Mouse (Mus musculus) lung, embryonic 14.5 days (tissue): ENCODE data around the gene Tmem117. TPM values are rescaled to one million over a fixed set of nuclear protein-coding genes. Genes with fewer than 3 reads are reported as not detected.

ENCODE experiments used
- ATAC-seq: fragments of 200-750 bp; cut with Nextera tagmentation; 2 replicates; pipeline ENCODE4 v1.8.0; 2017; ENCODE audit warnings: mild to moderate bottlenecking, moderate TSS enrichment, moderate library complexity; ENCODE audit not compliant: insufficient read depth
- DNase-seq: peaks from one replicate; pipeline ENCODE4 v3.0.0-alpha.2; 2015
- H3K27ac ChIP-seq: fragments of 300-500 bp; sonication (generic); 2 replicates; pipeline ENCODE4 v1.5.1; 2014; ENCODE audit warnings: low read depth, mild to moderate bottlenecking, moderate library complexity
- H3K27me3 ChIP-seq: fragments of 300-500 bp; sonication (generic); 2 replicates; pipeline ENCODE4 v1.6.1; 2014; ENCODE audit warnings: low read length, control low read depth; ENCODE audit not compliant: insufficient read depth
- H3K36me3 ChIP-seq: fragments of 300-500 bp; sonication (generic); 2 replicates; pipeline ENCODE4 v1.6.1; 2014; ENCODE audit warnings: control low read depth; ENCODE audit not compliant: insufficient read depth
- H3K4me1 ChIP-seq: fragments of 300-500 bp; sonication (generic); 2 replicates; pipeline ENCODE4 v1.6.1; 2014; ENCODE audit warnings: antibody characterized with exemption, control low read depth; ENCODE audit not compliant: insufficient read depth
- H3K4me2 ChIP-seq: fragments of 300-500 bp; sonication (generic); 2 replicates; pipeline ENCODE4 v1.6.1; 2014; ENCODE audit warnings: mild to moderate bottlenecking
- H3K4me3 ChIP-seq: fragments of 300-500 bp; sonication (generic); 2 replicates; pipeline ENCODE4 v1.5.1; 2014; ENCODE audit warnings: low read depth, low read length
- H3K9ac ChIP-seq: fragments of 300-500 bp; sonication (generic); 2 replicates; pipeline ENCODE4 v1.6.1; 2014
- H3K9me3 ChIP-seq: fragments of 300-500 bp; sonication (generic); 2 replicates; pipeline ENCODE4 v1.6.1; 2016; ENCODE audit warnings: low read depth, low read length, control low read depth
- CTCF ChIP-seq: IDR thresholded peaks from 2 replicates; pipeline ENCODE4 v1.5.1; 2016; ENCODE audit warnings: antibody characterized with exemption, low read depth
- WGBS: fragments of 180-500 bp; shearing (Covaris S2); extraction: QIAGEN DNeasy Blood & Tissue Kit; methylation state at CpG from one replicate; pipeline ENCODE4 v1.1.7; 2014; 5-methylcytosine and 5-hydroxymethylcytosine counted together
- polyA plus RNA-seq: library from polyadenylated mRNA; unstranded; fragments of >200 nt; fragmentation: Nextera tagmentation; extraction: Ambion mirVana; gene quantifications from 2 replicates; pipeline ENCODE4 v1.2.1, GENCODE M21; 2014

Tmem117 gene
- polyA plus RNA-seq, 1 experiment from 2014 or later = 2.8 TPM

DNA sequence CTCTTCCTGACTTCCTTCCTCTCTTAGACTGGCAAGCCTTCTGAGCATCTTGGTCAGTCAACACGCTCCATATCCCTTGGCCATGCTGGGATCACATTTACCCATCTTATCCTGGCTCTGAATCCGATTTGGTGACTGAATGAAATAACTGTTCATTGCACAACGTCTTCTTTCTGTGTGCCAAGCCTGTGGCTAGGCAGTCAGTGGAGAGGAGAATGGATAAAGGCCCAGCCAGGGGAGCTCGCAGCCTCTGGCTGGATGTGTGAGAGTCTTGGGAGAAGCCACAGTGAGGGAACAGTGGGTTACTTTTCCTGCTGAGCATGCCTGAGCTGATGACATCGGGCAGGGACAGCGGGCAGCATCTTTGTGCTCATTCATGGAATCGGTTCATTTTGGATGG is 55.2 kb downstream of the Tmem117 start:
- 69% methylated on average over 7 of the region's 7 CpGs for WGBS
- no peak overlapping the region for H3K27ac ChIP-seq
- no peaks in the 10 kb centered on the region for H3K4me1 ChIP-seq
- H3K9me3 ChIP-seq = no peaks in the 10 kb centered on the region
- ATAC-seq (no peak), DNase-seq (no peak)
- H3K4me3 ChIP-seq = no peak overlapping the region
- H3K36me3 ChIP-seq = no peaks in the 10 kb centered on the region
- H3K9ac ChIP-seq = no peak overlapping the region
- no peak overlapping the region for H3K4me2 ChIP-seq
- no peak for TF ChIP-seq CTCF
- H3K27me3 ChIP-seq = no peaks in the 10 kb centered on the region

DNA sequence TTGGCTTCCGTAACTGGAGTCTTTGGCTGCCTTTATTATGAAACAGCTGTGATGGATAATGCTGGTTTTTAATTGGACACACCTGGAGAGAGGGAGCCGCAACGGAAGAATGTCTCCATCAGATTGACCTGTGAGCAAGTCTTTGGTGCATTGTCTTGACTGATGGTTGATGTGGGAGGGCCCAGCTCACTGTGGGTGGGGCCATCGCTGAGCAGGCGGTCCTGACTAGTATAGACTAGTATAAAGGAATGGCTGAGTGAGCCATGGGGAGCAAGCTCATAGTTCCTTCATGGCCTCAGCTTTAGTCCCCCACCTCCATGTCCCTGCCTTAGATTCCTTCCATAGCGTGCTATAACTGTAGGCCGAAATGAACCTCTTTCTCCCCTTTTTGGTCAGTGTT is 58.1 kb downstream of the Tmem117 start:
- ATAC-seq (no peak), DNase-seq (no peak)
- Histone ChIP-seq H3K4me3 (no peak overlapping the region), H3K27me3 (no peaks in the 10 kb centered on the region), H3K4me1 (no peaks in the 10 kb centered on the region), H3K9me3 (no peaks in the 10 kb centered on the region), H3K36me3 (no peaks in the 10 kb centered on the region), H3K4me2 (no peak overlapping the region), H3K27ac (no peak overlapping the region), H3K9ac (no peak overlapping the region)
- 84% methylated on average over 7 of the region's 7 CpGs for WGBS
- TF ChIP-seq CTCF = no peak

DNA sequence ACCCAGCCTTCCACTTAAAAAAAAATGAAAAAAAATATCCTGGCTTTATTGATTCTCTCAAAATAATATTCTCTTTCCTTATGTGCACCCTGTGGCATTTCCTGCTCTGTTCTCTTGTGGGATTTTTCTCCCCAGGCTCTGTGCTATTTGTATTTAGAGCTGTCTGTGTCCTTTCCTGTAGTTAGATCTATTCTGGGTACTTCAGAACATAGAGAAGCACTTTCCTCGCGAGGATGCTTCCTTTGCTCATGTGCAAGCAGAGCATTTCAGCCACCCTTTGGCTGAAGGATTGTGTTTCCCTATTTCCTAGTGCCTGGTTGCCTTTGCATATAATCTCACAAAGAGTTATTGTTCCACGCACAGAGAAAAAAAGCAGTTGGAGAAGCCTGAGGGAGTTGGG is 58.6 kb downstream of the Tmem117 start:
- DNase-seq = no peak

DNA sequence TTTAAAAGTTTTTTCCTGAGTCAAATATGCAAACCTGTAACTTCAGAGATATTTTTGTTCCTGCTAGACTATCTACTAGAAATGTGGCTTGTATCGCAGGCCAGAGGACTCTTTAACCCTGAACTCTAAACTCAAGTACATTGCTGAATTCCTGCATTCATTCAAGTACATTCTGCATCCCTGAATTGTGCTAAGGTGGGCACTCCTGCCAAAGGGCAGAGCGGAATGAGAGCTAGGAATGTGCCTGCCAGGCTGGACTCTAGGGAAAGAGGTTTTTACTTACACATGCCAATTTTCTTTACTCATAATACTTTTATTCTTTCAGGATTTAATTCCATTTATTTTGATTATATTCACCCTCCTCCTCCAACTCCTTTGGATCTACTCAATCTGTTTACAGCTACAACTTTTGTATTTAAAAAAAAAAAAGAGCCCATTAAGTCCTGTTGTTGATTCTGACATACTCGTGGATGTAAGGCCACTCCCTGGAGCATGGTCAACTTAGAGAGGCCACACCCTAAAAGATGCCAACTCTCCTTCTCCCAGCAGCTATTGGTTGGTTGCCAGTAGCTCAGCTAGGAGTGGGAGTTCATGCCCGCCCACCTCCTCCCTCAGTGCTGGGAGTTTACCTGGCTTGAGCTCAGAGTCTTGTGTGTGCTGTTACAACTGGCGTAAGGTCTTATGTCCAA is 60.3 kb downstream of the Tmem117 start:
- H3K27ac ChIP-seq = no peak overlapping the region

More for the DNA sequence above, 58.6 kb downstream of the Tmem117 start:
- TF ChIP-seq CTCF = no peak
- Histone ChIP-seq H3K4me1 (no peaks in the 10 kb centered on the region), H3K4me2 (no peak overlapping the region), H3K27me3 (no peaks in the 10 kb centered on the region), H3K9me3 (no peaks in the 10 kb centered on the region), H3K9ac (no peak overlapping the region), H3K27ac (no peak overlapping the region), H3K4me3 (no peak overlapping the region), H3K36me3 (no peaks in the 10 kb centered on the region)
- ATAC-seq = no peak
- 74% methylated on average over 3 of the region's 3 CpGs for WGBS

DNA sequence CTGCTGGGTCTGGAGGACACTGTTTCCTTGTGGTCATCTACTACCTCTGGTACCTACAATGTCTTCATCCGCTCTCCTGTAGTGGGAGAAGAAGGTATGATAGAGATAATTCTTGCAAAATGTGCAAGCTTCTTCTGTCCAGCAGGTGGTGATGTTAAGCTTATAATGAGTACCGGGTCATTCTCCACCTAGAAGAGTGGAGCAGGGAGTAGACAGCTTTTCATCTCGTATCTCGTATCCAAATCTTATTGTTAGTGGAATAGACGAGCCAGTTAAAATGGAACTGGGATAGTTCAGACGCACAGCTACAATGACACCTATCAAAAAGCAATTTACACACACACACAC is 60.8 kb downstream of the Tmem117 start:
- Histone ChIP-seq H3K9me3 (no peaks in the 10 kb centered on the region), H3K36me3 (no peaks in the 10 kb centered on the region), H3K4me1 (no peaks in the 10 kb centered on the region), H3K27ac (no peak overlapping the region), H3K4me2 (no peak overlapping the region), H3K9ac (no peak overlapping the region), H3K27me3 (no peaks in the 10 kb centered on the region), H3K4me3 (no peak overlapping the region)
- DNase-seq = peak; percentile 5
- peak; percentile 41; the same call in 1 of the 2 replicates for TF ChIP-seq CTCF
- 46% methylated on average over 6 of the region's 6 CpGs for WGBS
- no peak for ATAC-seq

More for the DNA sequence above, 60.3 kb downstream of the Tmem117 start:
- 65% methylated on average over 5 of the region's 5 CpGs for WGBS
- no peak for TF ChIP-seq CTCF
- ATAC-seq = no peak
- Histone ChIP-seq H3K36me3 (no peaks in the 10 kb centered on the region), H3K9me3 (no peaks in the 10 kb centered on the region), H3K4me1 (no peaks in the 10 kb centered on the region), H3K9ac (no peak overlapping the region), H3K4me3 (no peak overlapping the region), H3K4me2 (no peak overlapping the region), H3K27me3 (no peaks in the 10 kb centered on the region)
- no peak for DNase-seq

DNA sequence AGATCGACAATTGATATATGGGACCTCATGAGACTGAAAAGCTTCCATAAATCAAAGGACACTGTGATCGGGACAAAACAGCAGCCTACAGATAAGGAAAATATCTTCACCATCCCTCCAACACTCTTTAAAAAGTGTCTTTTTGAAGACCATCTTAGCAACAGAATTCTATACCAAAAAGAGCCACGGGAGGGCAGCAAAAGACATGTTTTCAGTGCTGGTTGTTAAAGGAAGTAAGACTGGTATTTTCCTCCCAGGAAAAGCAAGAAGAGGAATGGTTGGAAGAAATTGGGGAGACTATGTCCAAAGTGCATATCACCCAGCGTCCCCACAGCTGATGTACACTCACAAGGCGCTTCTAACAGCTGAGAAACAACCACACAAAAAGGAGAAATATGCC is 93.7 kb downstream of the Tmem117 start:
- no peaks in the 10 kb centered on the region for H3K9me3 ChIP-seq
- DNase-seq (peak; percentile 91), ATAC-seq (no peak)
- no peaks in the 10 kb centered on the region for H3K4me1 ChIP-seq
- H3K27ac ChIP-seq = no peak overlapping the region
- no peak overlapping the region for H3K4me2 ChIP-seq
- no peaks in the 10 kb centered on the region for H3K36me3 ChIP-seq
- WGBS = 17% methylated on average over 5 of the region's 5 CpGs
- peak; percentile 59 for TF ChIP-seq CTCF
- no peak overlapping the region for H3K4me3 ChIP-seq
- no peaks in the 10 kb centered on the region for H3K27me3 ChIP-seq
- H3K9ac ChIP-seq = no peak overlapping the region

DNA sequence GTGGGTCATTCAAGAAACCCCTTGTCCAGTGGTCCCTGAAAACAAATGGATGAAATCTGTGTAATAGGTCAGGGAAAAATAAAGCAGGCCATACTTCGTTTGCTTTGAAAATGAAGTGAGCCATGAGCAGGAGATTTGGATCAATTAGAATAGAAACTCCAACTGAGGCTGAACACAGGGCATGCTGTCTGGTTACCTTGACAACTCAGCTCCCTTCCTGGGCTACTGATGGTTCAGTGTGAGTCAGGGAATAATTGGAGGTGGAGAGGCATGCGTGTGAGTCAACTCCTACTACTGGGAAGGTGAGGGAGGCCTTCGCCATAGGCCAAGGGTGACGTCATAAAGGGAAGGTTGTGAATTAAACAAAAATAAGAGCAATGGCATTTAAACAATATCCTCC is 103.1 kb downstream of the Tmem117 start:
- H3K27ac ChIP-seq = no peak overlapping the region
- H3K27me3 ChIP-seq = no peaks in the 10 kb centered on the region
- H3K4me1 ChIP-seq = no peaks in the 10 kb centered on the region
- TF ChIP-seq CTCF = no peak
- no peak overlapping the region for H3K9ac ChIP-seq
- 82% methylated on average over 4 of the region's 4 CpGs for WGBS
- DNase-seq (no peak), ATAC-seq (no peak)
- no peaks in the 10 kb centered on the region for H3K9me3 ChIP-seq
- H3K4me3 ChIP-seq = no peak overlapping the region
- no peak overlapping the region for H3K4me2 ChIP-seq
- no peaks in the 10 kb centered on the region for H3K36me3 ChIP-seq
